Mouse (Mus musculus) bone marrow macrophage, adult 2 months (primary cell): ENCODE results near the gene Lman2.

Experiments
- CTCF ChIP-seq: IDR thresholded peaks from 2 replicates; pipeline ENCODE4 v1.5.1; 2012; ENCODE audit warnings: low read depth, mild to moderate bottlenecking, low read length, moderate library complexity
- POLR2A ChIP-seq: IDR thresholded peaks from 2 replicates; pipeline ENCODE4 v1.6.1; 2012; ENCODE audit warnings: mild to moderate bottlenecking, low read depth, low read length, borderline replicate concordance

- TF ChIP-seq CTCF (no peak), POLR2A (no peak)
Measured at GRCm38 (mm10) chr13:55368401-55368800, 5.8 kb upstream of the Lman2 start.
